Mouse (Mus musculus) urinary bladder, postnatal 0 days (tissue): Measurements from ENCODE around the gene Gpr21. TPM values are rescaled to one million over a fixed set of nuclear protein-coding genes. Genes with fewer than 3 reads are reported as not detected.

ENCODE experiments used
- polyA plus RNA-seq: library from polyadenylated mRNA; unstranded; fragments of >200 nt; fragmentation: Nextera tagmentation; extraction: Ambion mirVana; gene quantifications from 2 replicates; pipeline ENCODE4 v1.2.1, GENCODE M21; 2015

Gpr21 gene
- polyA plus RNA-seq = 0.94 and 1.1 TPM in 2 replicates

DNA sequence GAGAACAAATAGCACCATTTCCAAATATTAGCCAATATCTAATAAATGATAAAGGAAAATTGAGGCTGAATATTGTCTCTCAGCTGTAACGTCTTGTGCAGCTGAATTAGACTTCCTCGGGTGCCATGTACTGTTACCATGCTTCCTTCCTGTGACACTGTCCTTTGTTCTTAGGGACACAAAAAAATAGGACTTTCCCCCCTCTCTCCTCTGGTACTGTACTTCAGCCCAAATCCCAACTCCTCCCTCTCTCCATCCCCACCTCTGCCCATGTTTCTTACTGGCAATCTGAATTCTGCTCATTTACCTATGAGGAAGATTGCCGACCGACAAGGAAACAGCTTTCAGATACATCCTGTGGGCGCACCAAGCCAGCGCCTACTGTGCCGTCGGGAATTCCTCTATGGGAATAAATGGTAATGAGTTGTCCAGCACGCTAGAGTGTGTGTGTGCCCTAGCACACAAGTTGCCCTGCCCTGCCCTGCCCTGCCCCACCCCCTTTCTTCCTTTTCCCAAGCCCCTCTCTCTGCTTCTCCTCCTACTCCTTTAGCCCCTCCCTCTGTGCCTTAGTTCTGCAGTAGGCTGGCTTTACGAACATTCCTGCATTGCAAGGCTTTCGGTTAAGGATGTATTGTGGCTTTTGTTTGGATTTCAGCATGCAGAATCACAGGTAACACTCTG is at the start of gene Gpr21:
Gene Gpr21, plus strand, starts transcription at position 303 of the 681 bp plus-strand sequence.

Other genes starting within 250 kb of the Gpr21 start
- gene Olfr368, start 189.8 kb upstream of the Gpr21 start, polyA plus RNA-seq = not detected in 2 replicates
- 22.4 and 25.7 TPM in 2 replicates for gene Pdcl, start 157.0 kb upstream of the Gpr21 start, polyA plus RNA-seq
- 7.8 and 8.8 TPM in 2 replicates for gene Rc3h2, start 93.4 kb upstream of the Gpr21 start, polyA plus RNA-seq
- gene Zbtb26, start 73.2 kb upstream of the Gpr21 start, polyA plus RNA-seq = 1.9 and 2.3 TPM in 2 replicates
- gene Zbtb6, start 73.2 kb upstream of the Gpr21 start, polyA plus RNA-seq = 2.9 and 3.9 TPM in 2 replicates
- 20.4 and 23.7 TPM in 2 replicates for gene Rabgap1, start 73.1 kb upstream of the Gpr21 start, polyA plus RNA-seq
- gene Strbp, start 187.5 kb downstream of the Gpr21 start, polyA plus RNA-seq = 14.2 and 17.1 TPM in 2 replicates